Mouse (Mus musculus) brain, embryonic 14.5 days (tissue): ENCODE measurements around the gene Pabpc6.

ENCODE experiments used
- CTCF ChIP-seq: fragments of 200-500 bp; IDR thresholded peaks from 2 replicates; pipeline ENCODE4 v1.5.1; 2012; ENCODE audit warnings: inconsistent platforms, mild to moderate bottlenecking, moderate library complexity, borderline replicate concordance; ENCODE audit not compliant: insufficient read depth, insufficient read length; ENCODE audit errors: extremely low read depth
- POLR2A ChIP-seq: fragments of 200-500 bp; IDR thresholded peaks from 2 replicates; pipeline ENCODE4 v1.6.1; 2012; ENCODE audit warnings: mild to moderate bottlenecking, inconsistent platforms, borderline replicate concordance; ENCODE audit not compliant: poor library complexity, insufficient read depth, insufficient read length, severe bottlenecking; ENCODE audit errors: extremely low read depth

GRCm38 (mm10) chr17:9697763-9698162 lies 28.2 kb upstream of the Pabpc6 start:
- TF ChIP-seq CTCF: no peak
- TF ChIP-seq POLR2A: no peak
